Mouse (Mus musculus) hindbrain, embryonic 11.5 days (tissue): ENCODE results near the gene Uck2. TPM values are rescaled to one million over a fixed set of nuclear protein-coding genes. Genes with fewer than 3 reads are reported as not detected.

Experiments used
- ATAC-seq: fragments of 200-750 bp; cut with Nextera tagmentation; 2 replicates; pipeline ENCODE4 v1.8.0; 2017; ENCODE audit warnings: mild to moderate bottlenecking, moderate TSS enrichment, moderate library complexity; ENCODE audit not compliant: low FRiP score
- DNase-seq: peaks from one replicate; pipeline ENCODE4 v3.0.0-alpha.2; 2015; ENCODE audit warnings: low spot score
- H3K27ac ChIP-seq: fragments of 300-500 bp; sonication (generic); 2 replicates; pipeline ENCODE4 v1.5.1; 2014; ENCODE audit warnings: mild to moderate bottlenecking, low read depth, low read length
- H3K27me3 ChIP-seq: fragments of 300-500 bp; sonication (generic); 2 replicates; pipeline ENCODE4 v1.6.1; 2014; ENCODE audit warnings: mild to moderate bottlenecking, low read length, moderate library complexity, mixed read lengths; ENCODE audit not compliant: control insufficient read depth, insufficient read depth
- H3K36me3 ChIP-seq: fragments of 300-500 bp; sonication (generic); 2 replicates; pipeline ENCODE4 v1.6.1; 2014; ENCODE audit warnings: mild to moderate bottlenecking, low read length, moderate library complexity, mixed read lengths; ENCODE audit not compliant: control insufficient read depth, insufficient read depth
- H3K4me1 ChIP-seq: fragments of 300-500 bp; sonication (generic); replicated peaks from 2 replicates; pipeline ENCODE4 v1.6.1; 2014; ENCODE audit warnings: low read length, mixed read lengths; ENCODE audit not compliant: control insufficient read depth, insufficient read depth
- H3K4me2 ChIP-seq: fragments of 300-500 bp; sonication (generic); replicated peaks from 2 replicates; pipeline ENCODE4 v1.6.1; 2014; ENCODE audit warnings: mild to moderate bottlenecking, low read depth, low read length
- H3K4me3 ChIP-seq: fragments of 300-500 bp; sonication (generic); 2 replicates; pipeline ENCODE4 v1.5.1; 2014; ENCODE audit warnings: low read depth, low read length
- H3K9ac ChIP-seq: fragments of 300-500 bp; sonication (generic); 2 replicates; pipeline ENCODE4 v1.6.1; 2014; ENCODE audit warnings: low read depth, low read length
- H3K9me3 ChIP-seq: fragments of 300-500 bp; sonication (generic); 2 replicates; pipeline ENCODE4 v1.6.1; 2016; ENCODE audit warnings: low read length; ENCODE audit not compliant: control insufficient read depth
- WGBS: fragments of 180-500 bp; shearing (Covaris S2); extraction: QIAGEN DNeasy Blood & Tissue Kit; methylation state at CpG from one replicate; pipeline ENCODE4 v1.1.7; 2014; 5-methylcytosine and 5-hydroxymethylcytosine counted together
- polyA plus RNA-seq: library from polyadenylated mRNA; unstranded; fragments of >200 nt; fragmentation: Nextera tagmentation; extraction: Ambion mirVana; gene quantifications from 2 replicates; pipeline ENCODE4 v1.2.1, GENCODE M21; 2014

The Uck2 gene
- polyA plus RNA-seq, 1 experiment from 2014 or later = 116 TPM

- no peak overlapping the region for H3K9ac ChIP-seq
- no peak overlapping the region for H3K4me3 ChIP-seq
- no peaks in the 10 kb centered on the region for H3K27me3 ChIP-seq
- no peak for ATAC-seq
- H3K9me3 ChIP-seq = no peaks in the 10 kb centered on the region
- H3K36me3 ChIP-seq = no peaks in the 10 kb centered on the region
- H3K4me1 ChIP-seq = no peaks in the 10 kb centered on the region
- H3K27ac ChIP-seq = no peak overlapping the region
- 71% methylated on average over 7 of the region's 7 CpGs for WGBS
- no peak overlapping the region for H3K4me2 ChIP-seq
- DNase-seq = no peak
Observed at GRCm38 (mm10) chr1:167305501-167306137, 20.5 kb upstream of the Uck2 start.

- ATAC-seq = no peak
- Histone ChIP-seq H3K4me1 (no peaks in the 10 kb centered on the region), H3K27ac (no peak overlapping the region), H3K4me3 (no peak overlapping the region), H3K9me3 (no peaks in the 10 kb centered on the region), H3K36me3 (no peaks in the 10 kb centered on the region), H3K9ac (no peak overlapping the region), H3K4me2 (no peak overlapping the region), H3K27me3 (no peaks in the 10 kb centered on the region)
- 58% methylated on average over 2 of the region's 2 CpGs for WGBS
- DNase-seq = no peak
Observed at GRCm38 (mm10) chr1:167300122-167300521, 15.0 kb upstream of the Uck2 start.

- Histone ChIP-seq H3K27ac (no peak overlapping the region), H3K9ac (no peak overlapping the region), H3K27me3 (no peaks in the 10 kb centered on the region), H3K36me3 (no peaks in the 10 kb centered on the region), H3K4me2 (no peak overlapping the region), H3K4me3 (no peak overlapping the region), H3K4me1 (no peaks in the 10 kb centered on the region), H3K9me3 (no peaks in the 10 kb centered on the region)
- no peak for DNase-seq
- ATAC-seq = no peak
- 59% methylated on average over 13 of the region's 13 CpGs for WGBS
Observed at GRCm38 (mm10) chr1:167295679-167296402, 10.7 kb upstream of the Uck2 start.

- H3K27me3 ChIP-seq = 0 out of 2 replicates have a peak, but pooled peaks cover 2% of the 10 kb centered on the region
- 41% methylated on average over 11 of the region's 11 CpGs for WGBS
- H3K9ac ChIP-seq = no peak overlapping the region
- no peak for ATAC-seq
- H3K4me2 ChIP-seq = no peak overlapping the region
- H3K9me3 ChIP-seq = no peaks in the 10 kb centered on the region
- no peak overlapping the region for H3K4me3 ChIP-seq
- no peaks in the 10 kb centered on the region for H3K36me3 ChIP-seq
- no peak overlapping the region for H3K27ac ChIP-seq
- H3K4me1 ChIP-seq = peaks cover 5% of the 10 kb centered on the region; the same call in 1 of the 2 replicates
- DNase-seq = no peak
Observed at GRCm38 (mm10) chr1:167292447-167292846, 7.3 kb upstream of the Uck2 start.

- Histone ChIP-seq H3K9ac (no peak overlapping the region), H3K4me3 (no peak overlapping the region), H3K4me2 (no peak overlapping the region), H3K4me1 (peaks cover 5% of the 10 kb centered on the region; the same call in 1 of the 2 replicates), H3K27me3 (0 out of 2 replicates have a peak, but pooled peaks cover 2% of the 10 kb centered on the region), H3K9me3 (no peaks in the 10 kb centered on the region), H3K27ac (no peak overlapping the region), H3K36me3 (no peaks in the 10 kb centered on the region)
- ATAC-seq = no peak
- 80% methylated on average over 8 of the region's 8 CpGs for WGBS
- no peak for DNase-seq
Observed at GRCm38 (mm10) chr1:167291610-167292009, 6.5 kb upstream of the Uck2 start.

- DNase-seq (no peak), ATAC-seq (no peak)
- peaks cover 5% of the 10 kb centered on the region; the same call in 1 of the 2 replicates for H3K4me1 ChIP-seq
- peak overlapping the region; percentile 11; the same call in 1 of the 2 replicates for H3K9ac ChIP-seq
- H3K27me3 ChIP-seq = 0 out of 2 replicates have a peak, but pooled peaks cover 2% of the 10 kb centered on the region
- no peak overlapping the region for H3K4me2 ChIP-seq
- no peak overlapping the region for H3K4me3 ChIP-seq
- H3K9me3 ChIP-seq = no peaks in the 10 kb centered on the region
- H3K36me3 ChIP-seq = no peaks in the 10 kb centered on the region
- 25% methylated on average over 6 of the region's 6 CpGs for WGBS
- 0 out of 2 replicates have a peak overlapping the region, but pooled peaks have one; percentile 36 for H3K27ac ChIP-seq
Observed at GRCm38 (mm10) chr1:167290263-167290592, 5.1 kb upstream of the Uck2 start.

- Histone ChIP-seq H3K4me1 (peaks cover 5% of the 10 kb centered on the region; the same call in 1 of the 2 replicates), H3K27ac (0 out of 2 replicates have a peak overlapping the region, but pooled peaks have one; percentile 36), H3K36me3 (no peaks in the 10 kb centered on the region), H3K4me2 (peak overlapping the region; percentile 23), H3K9me3 (no peaks in the 10 kb centered on the region), H3K4me3 (no peak overlapping the region), H3K9ac (peak overlapping the region; percentile 11; the same call in 1 of the 2 replicates), H3K27me3 (0 out of 2 replicates have a peak, but pooled peaks cover 2% of the 10 kb centered on the region)
- DNase-seq (peak; percentile 60), ATAC-seq (peak; percentile 69)
- WGBS = 2% methylated on average over 11 of the region's 11 CpGs
Observed at GRCm38 (mm10) chr1:167289567-167290262, 4.6 kb upstream of the Uck2 start.

GRCm38 (mm10) chr1:167288665-167289538 lies 3.8 kb upstream of the Uck2 start:
- no peak for DNase-seq
- Histone ChIP-seq H3K27ac (no peak overlapping the region), H3K4me3 (no peak overlapping the region), H3K4me2 (no peak overlapping the region), H3K9me3 (no peaks in the 10 kb centered on the region), H3K36me3 (no peaks in the 10 kb centered on the region), H3K27me3 (0 out of 2 replicates have a peak, but pooled peaks cover 2% of the 10 kb centered on the region), H3K4me1 (peaks cover 5% of the 10 kb centered on the region; the same call in 1 of the 2 replicates), H3K9ac (no peak overlapping the region)
- WGBS = 44% methylated on average over 11 of the region's 11 CpGs
- ATAC-seq = no peak
